Mouse (Mus musculus) hindbrain, embryonic 11.5 days (tissue): ENCODE data around the gene AC134908.4. TPM values are rescaled to one million over a fixed set of nuclear protein-coding genes. Genes with fewer than 3 reads are reported as not detected.

Source experiments
- ATAC-seq: fragments of 200-750 bp; cut with Nextera tagmentation; 2 replicates; pipeline ENCODE4 v1.8.0; 2017; ENCODE audit warnings: mild to moderate bottlenecking, moderate TSS enrichment, moderate library complexity; ENCODE audit not compliant: low FRiP score
- DNase-seq: peaks from one replicate; pipeline ENCODE4 v3.0.0-alpha.2; 2015; ENCODE audit warnings: low spot score
- H3K27ac ChIP-seq: fragments of 300-500 bp; sonication (generic); 2 replicates; pipeline ENCODE4 v1.5.1; 2014; ENCODE audit warnings: mild to moderate bottlenecking, low read depth, low read length
- H3K27me3 ChIP-seq: fragments of 300-500 bp; sonication (generic); 2 replicates; pipeline ENCODE4 v1.6.1; 2014; ENCODE audit warnings: mild to moderate bottlenecking, low read length, moderate library complexity, mixed read lengths; ENCODE audit not compliant: control insufficient read depth, insufficient read depth
- H3K36me3 ChIP-seq: fragments of 300-500 bp; sonication (generic); 2 replicates; pipeline ENCODE4 v1.6.1; 2014; ENCODE audit warnings: mild to moderate bottlenecking, low read length, moderate library complexity, mixed read lengths; ENCODE audit not compliant: control insufficient read depth, insufficient read depth
- H3K4me1 ChIP-seq: fragments of 300-500 bp; sonication (generic); replicated peaks from 2 replicates; pipeline ENCODE4 v1.6.1; 2014; ENCODE audit warnings: low read length, mixed read lengths; ENCODE audit not compliant: control insufficient read depth, insufficient read depth
- H3K4me2 ChIP-seq: fragments of 300-500 bp; sonication (generic); replicated peaks from 2 replicates; pipeline ENCODE4 v1.6.1; 2014; ENCODE audit warnings: mild to moderate bottlenecking, low read depth, low read length
- H3K4me3 ChIP-seq: fragments of 300-500 bp; sonication (generic); 2 replicates; pipeline ENCODE4 v1.5.1; 2014; ENCODE audit warnings: low read depth, low read length
- H3K9ac ChIP-seq: fragments of 300-500 bp; sonication (generic); 2 replicates; pipeline ENCODE4 v1.6.1; 2014; ENCODE audit warnings: low read depth, low read length
- H3K9me3 ChIP-seq: fragments of 300-500 bp; sonication (generic); 2 replicates; pipeline ENCODE4 v1.6.1; 2016; ENCODE audit warnings: low read length; ENCODE audit not compliant: control insufficient read depth
- WGBS: fragments of 180-500 bp; shearing (Covaris S2); extraction: QIAGEN DNeasy Blood & Tissue Kit; methylation state at CpG from one replicate; pipeline ENCODE4 v1.1.7; 2014; 5-methylcytosine and 5-hydroxymethylcytosine counted together
- polyA plus RNA-seq: library from polyadenylated mRNA; unstranded; fragments of >200 nt; fragmentation: Nextera tagmentation; extraction: Ambion mirVana; gene quantifications from 2 replicates; pipeline ENCODE4 v1.2.1, GENCODE M21; 2014

AC134908.4 gene
- polyA plus RNA-seq, 1 experiment from 2014 or later: 0.56 TPM

GRCm38 (mm10) chr17:25775318-25776062 is 20.0 kb downstream of the AC134908.4 start:
- Histone ChIP-seq H3K4me1 (peaks cover 4% of the 10 kb centered on the region), H3K4me2 (no peak overlapping the region), H3K9me3 (no peaks in the 10 kb centered on the region), H3K9ac (no peak overlapping the region), H3K4me3 (no peak overlapping the region), H3K27me3 (no peaks in the 10 kb centered on the region), H3K36me3 (no peaks in the 10 kb centered on the region), H3K27ac (no peak overlapping the region)
- ATAC-seq (no peak), DNase-seq (no peak)
- WGBS: 80% methylated on average over 10 of the region's 10 CpGs

- H3K4me3 ChIP-seq: peak within 1 kb of the TSS; percentile 72
- peaks cover 4% of the 10 kb centered on the region for H3K4me1 ChIP-seq
- H3K9me3 ChIP-seq: no peaks in the 10 kb centered on the region
- ATAC-seq (peak; percentile 85), DNase-seq (peak; percentile 99)
- peak within 1 kb of the TSS; percentile 85 for H3K4me2 ChIP-seq
- no peaks in the 10 kb centered on the region for H3K27me3 ChIP-seq
- peak within 1 kb of the TSS; percentile 75 for H3K9ac ChIP-seq
- WGBS: under 1% methylated on average over 37 of the region's 37 CpGs
- H3K36me3 ChIP-seq: no peaks in the 10 kb centered on the region
- no peak within 1 kb of the TSS for H3K27ac ChIP-seq
Measured at GRCm38 (mm10) chr17:25773549-25774120, 21.8 kb downstream of the AC134908.4 start, which contains the start of gene Narfl. Gene Narfl (plus strand): TSS chr17:25773776.

DNA sequence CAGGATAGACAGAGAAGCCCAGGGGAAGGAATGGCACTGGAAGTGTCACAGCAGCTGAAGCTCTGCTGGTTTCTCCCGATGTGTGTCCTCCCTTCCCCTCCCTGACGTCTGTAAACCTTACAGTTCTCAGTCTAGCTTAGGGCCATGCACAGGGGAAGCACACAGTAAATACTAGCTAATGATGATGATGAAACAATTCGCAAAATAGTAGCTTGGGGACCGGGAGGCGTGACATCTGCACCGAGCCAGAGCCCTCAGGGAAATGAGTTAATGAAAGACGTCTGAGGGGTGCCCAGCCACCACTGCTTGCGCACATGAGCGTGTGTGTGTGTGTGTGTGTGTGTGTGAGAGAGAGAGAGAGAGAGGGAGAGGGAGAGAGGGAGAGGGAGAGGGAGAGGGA is 26.1 kb downstream of the AC134908.4 start:
- Histone ChIP-seq H3K4me3 (no peak overlapping the region), H3K4me1 (peaks cover 4% of the 10 kb centered on the region), H3K9ac (no peak overlapping the region), H3K4me2 (no peak overlapping the region), H3K27ac (no peak overlapping the region), H3K9me3 (no peaks in the 10 kb centered on the region), H3K27me3 (0 out of 2 replicates have a peak, but pooled peaks cover 2% of the 10 kb centered on the region), H3K36me3 (no peaks in the 10 kb centered on the region)
- 56% methylated on average over 9 of the region's 9 CpGs for WGBS
- DNase-seq (no peak), ATAC-seq (no peak)

GRCm38 (mm10) chr17:25765886-25766285 is 29.6 kb downstream of the AC134908.4 start:
- H3K4me2 ChIP-seq: no peak overlapping the region
- WGBS: 50% methylated on average over 5 of the region's 5 CpGs

GRCm38 (mm10) chr17:25762591-25762990 is 32.9 kb downstream of the AC134908.4 start:
- no peaks in the 10 kb centered on the region for H3K9me3 ChIP-seq
- no peak overlapping the region for H3K4me3 ChIP-seq
- no peak overlapping the region for H3K27ac ChIP-seq
- WGBS: 32% methylated on average over 3 of the region's 3 CpGs
- no peaks in the 10 kb centered on the region for H3K27me3 ChIP-seq
- H3K4me1 ChIP-seq: no peaks in the 10 kb centered on the region
- ATAC-seq: no peak
- H3K9ac ChIP-seq: no peak overlapping the region
- no peak overlapping the region for H3K4me2 ChIP-seq
- H3K36me3 ChIP-seq: no peaks in the 10 kb centered on the region
- DNase-seq: no peak

More at GRCm38 (mm10) chr17:25765886-25766285, 29.6 kb downstream of the AC134908.4 start:
- Histone ChIP-seq H3K9me3 (no peaks in the 10 kb centered on the region), H3K27ac (no peak overlapping the region), H3K9ac (no peak overlapping the region), H3K36me3 (no peaks in the 10 kb centered on the region), H3K4me3 (no peak overlapping the region), H3K27me3 (0 out of 2 replicates have a peak, but pooled peaks cover 2% of the 10 kb centered on the region), H3K4me1 (no peaks in the 10 kb centered on the region)
- peak; percentile 68 for DNase-seq
- peak; percentile 53; the same call in 1 of the 2 replicates for ATAC-seq

GRCm38 (mm10) chr17:25761561-25761970 is 33.9 kb downstream of the AC134908.4 start:
- Histone ChIP-seq H3K9ac (no peak overlapping the region), H3K36me3 (no peaks in the 10 kb centered on the region), H3K9me3 (no peaks in the 10 kb centered on the region), H3K27me3 (no peaks in the 10 kb centered on the region), H3K4me3 (no peak overlapping the region), H3K27ac (no peak overlapping the region), H3K4me2 (no peak overlapping the region), H3K4me1 (no peaks in the 10 kb centered on the region)
- WGBS: 34% methylated on average over 4 of the region's 4 CpGs
- DNase-seq (peak; percentile 32), ATAC-seq (no peak)

DNA sequence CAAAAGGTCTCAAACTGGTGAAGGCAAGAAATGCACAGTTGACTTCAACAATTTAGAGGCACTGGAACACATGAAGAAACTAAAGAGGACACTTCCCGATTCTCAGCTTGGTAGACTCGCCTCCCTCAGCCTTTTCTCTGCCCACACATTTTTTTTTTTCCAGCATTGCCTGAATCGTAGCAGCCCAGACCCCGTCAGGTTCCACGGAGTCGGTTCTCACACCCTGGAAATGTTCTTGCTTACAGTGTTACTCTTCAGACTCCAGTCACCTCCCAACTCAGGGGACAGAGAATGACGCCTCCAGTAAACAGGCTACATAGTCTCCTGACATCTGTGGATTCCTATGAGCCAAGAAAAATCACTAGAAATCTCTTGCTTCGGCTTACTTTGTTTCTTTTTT is 35.3 kb downstream of the AC134908.4 start:
- WGBS: 73% methylated on average over 8 of the region's 8 CpGs
- DNase-seq (no peak), ATAC-seq (no peak)
- H3K36me3 ChIP-seq: no peaks in the 10 kb centered on the region
- no peaks in the 10 kb centered on the region for H3K27me3 ChIP-seq
- no peak overlapping the region for H3K27ac ChIP-seq
- H3K4me2 ChIP-seq: no peak overlapping the region
- no peak overlapping the region for H3K4me3 ChIP-seq
- no peaks in the 10 kb centered on the region for H3K9me3 ChIP-seq
- H3K4me1 ChIP-seq: no peaks in the 10 kb centered on the region
- H3K9ac ChIP-seq: no peak overlapping the region

GRCm38 (mm10) chr17:25757691-25758090 is 37.8 kb downstream of the AC134908.4 start:
- Histone ChIP-seq H3K4me2 (no peak overlapping the region), H3K4me1 (no peaks in the 10 kb centered on the region), H3K27me3 (no peaks in the 10 kb centered on the region), H3K9ac (no peak overlapping the region), H3K27ac (no peak overlapping the region), H3K9me3 (no peaks in the 10 kb centered on the region), H3K36me3 (no peaks in the 10 kb centered on the region), H3K4me3 (no peak overlapping the region)
- ATAC-seq (no peak), DNase-seq (no peak)
- WGBS: 73% methylated on average over 3 of the region's 3 CpGs
